Mouse (Mus musculus) intestine, embryonic 14.5 days (tissue): ENCODE measurements around the gene Lrrc4c. TPM values are rescaled to one million over a fixed set of nuclear protein-coding genes. Genes with fewer than 3 reads are reported as not detected.

Source experiments
- microRNA-seq: library from miRNA; unstranded; fragments of <30 nt; microRNA quantifications from one replicate; pipeline ENCODE4, GENCODE M21; 2016
- polyA plus RNA-seq: library from polyadenylated mRNA; unstranded; fragments of >200 nt; fragmentation: Nextera tagmentation; extraction: Ambion mirVana; gene quantifications from 2 replicates; pipeline ENCODE4 v1.2.1, GENCODE M21; 2014

Gene Lrrc4c
- polyA plus RNA-seq, 1 experiment from 2014 or later = 4.7 TPM

Small RNA genes within 50 kb of the gene (microRNA-seq; reads per million reads assigned to microRNA genes)
- not detected for gene Gm44320
